Mouse (Mus musculus) right cerebral cortex, adult 2 months (tissue): ENCODE measurements around the gene Cfap74.
A peak's percentile ranks its signal among the peaks of the same experiment; 100 is the strongest.
"Not testable (repeated sequence)": the region's sequence is repeated elsewhere in the genome, so short reads cannot be mapped to it uniquely, and the experiment has no call there.

Source experiments
- DNase-seq, 2 experiments: peaks; one replicate each; pipeline ENCODE4 v3.0.0; 2021 to 2022; ENCODE audit warnings: low spot score in 2 of 2

Cfap74 gene

GRCm38 (mm10) chr4:155469590-155470262 is 60.7 kb downstream of the Cfap74 start:
- DNase-seq = no peak

DNA sequence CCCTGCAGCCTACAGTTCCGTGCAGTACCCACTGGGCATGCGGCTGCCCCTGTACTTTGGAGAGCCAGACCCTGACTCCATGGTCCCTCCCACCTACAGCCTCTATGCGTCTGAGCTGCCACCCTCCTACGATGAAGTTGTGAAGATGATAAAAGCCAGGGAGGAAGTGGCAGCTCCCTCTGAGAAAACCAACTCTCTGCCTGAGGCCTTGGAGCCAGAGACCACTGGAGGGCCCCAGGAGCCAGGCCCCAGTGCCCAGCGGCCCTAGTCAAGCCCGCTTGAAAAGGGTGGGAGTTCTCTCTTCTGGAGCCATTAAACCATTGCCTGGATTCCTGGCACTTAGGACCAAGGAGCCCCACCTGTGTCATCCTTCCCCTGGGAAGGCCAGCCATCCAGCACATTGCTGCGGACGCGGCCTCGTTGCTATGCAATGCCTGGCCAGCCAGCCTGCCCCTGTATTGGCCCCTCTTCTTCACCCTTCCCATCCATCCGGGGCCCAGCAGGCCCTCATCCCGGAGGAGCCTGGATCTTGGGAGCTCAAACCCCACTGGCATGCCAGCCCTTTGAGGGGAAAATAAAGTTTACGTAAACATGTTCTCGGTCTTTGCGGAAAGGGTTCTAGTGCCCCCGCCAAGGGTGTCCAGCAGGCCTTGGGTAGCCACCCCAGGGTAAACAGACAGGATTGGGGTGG is 61.4 kb downstream of the Cfap74 start:
- DNase-seq = no peak

- no peak for DNase-seq
Observed at GRCm38 (mm10) chr4:155470997-155471396, 62.0 kb downstream of the Cfap74 start.

DNA sequence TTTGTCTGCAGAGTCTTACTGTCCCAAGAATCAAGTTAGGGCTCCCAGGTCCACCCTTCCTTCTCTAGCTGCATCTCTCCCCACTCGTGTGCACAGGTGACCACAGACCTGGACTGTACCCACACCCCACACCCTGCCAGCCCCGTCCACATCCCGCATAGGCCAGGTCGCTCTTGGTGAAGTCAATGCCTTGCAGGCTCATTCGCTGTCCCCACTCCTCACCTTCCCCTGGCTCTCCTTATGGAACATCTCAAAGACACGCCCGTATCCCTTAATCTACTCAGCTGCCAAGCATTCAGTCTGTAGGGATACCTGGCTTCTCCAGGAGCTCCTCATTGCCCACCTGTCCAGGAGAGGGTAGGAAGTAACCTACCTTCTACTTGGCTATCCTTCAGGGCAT is 62.4 kb downstream of the Cfap74 start:
- no peak for DNase-seq

DNA sequence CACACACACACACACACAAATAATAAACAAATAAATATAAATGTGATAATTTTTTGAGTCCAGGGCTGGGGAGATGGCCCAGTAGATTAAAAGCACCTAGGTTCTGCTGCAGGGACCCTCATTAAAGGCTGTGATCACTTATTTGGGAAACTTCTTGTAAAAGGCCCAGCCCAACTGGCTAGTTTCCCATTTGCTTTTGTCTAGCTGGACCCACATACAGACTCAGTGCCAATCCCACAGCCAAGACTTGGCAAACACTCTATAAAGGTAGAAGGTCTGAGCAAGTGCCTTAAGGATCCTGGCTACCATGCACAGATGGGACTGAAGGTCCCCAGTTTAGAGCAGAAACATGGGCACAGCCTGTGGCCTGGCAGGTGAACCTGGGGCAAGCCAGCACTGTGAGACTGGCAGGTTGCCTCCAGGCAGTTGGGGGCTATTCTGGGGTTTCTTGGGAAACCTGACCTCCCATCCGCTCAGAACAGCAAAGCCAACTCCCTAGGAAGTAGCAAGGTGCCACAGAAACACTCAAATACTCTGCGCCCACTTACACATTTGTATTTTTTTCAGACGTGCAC is 63.8 kb downstream of the Cfap74 start:
- no peak for DNase-seq

- DNase-seq = no peak
Observed at GRCm38 (mm10) chr4:155473319-155473718, 64.3 kb downstream of the Cfap74 start.

- DNase-seq = not testable (repeated sequence)
Observed at GRCm38 (mm10) chr4:155473796-155474195, 64.8 kb downstream of the Cfap74 start.

- DNase-seq = peak; percentile 68 to 77
Observed at GRCm38 (mm10) chr4:155481381-155482124, 72.6 kb downstream of the Cfap74 start.

- DNase-seq = no peak
Observed at GRCm38 (mm10) chr4:155482125-155482480, 73.1 kb downstream of the Cfap74 start.

GRCm38 (mm10) chr4:155482733-155483540 is 73.9 kb downstream of the Cfap74 start:
- DNase-seq = no peak

GRCm38 (mm10) chr4:155485521-155485920 is 76.5 kb downstream of the Cfap74 start:
- no peak for DNase-seq

DNA sequence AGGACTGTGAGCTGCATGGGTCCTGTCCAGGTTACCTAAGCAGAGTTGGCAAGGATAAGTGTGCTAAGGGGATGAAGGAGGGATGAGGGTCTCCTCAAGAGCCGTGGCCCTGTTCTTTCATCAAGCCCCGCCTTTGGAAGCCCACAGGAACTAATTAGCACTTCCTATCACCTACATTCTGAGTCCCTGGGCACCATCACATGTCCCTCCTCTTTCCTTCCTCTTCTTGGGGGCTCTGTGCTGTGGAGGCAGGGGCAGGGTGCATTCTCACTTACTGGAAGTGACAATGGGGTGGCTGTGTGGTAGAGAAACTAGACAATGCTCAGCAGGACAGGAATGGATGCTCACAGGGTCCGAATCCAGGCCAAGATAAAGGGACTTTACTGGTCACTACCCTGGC is 78.8 kb downstream of the Cfap74 start:
- no peak for DNase-seq

- no peak for DNase-seq
Observed at GRCm38 (mm10) chr4:155488232-155489025, 79.4 kb downstream of the Cfap74 start.

DNA sequence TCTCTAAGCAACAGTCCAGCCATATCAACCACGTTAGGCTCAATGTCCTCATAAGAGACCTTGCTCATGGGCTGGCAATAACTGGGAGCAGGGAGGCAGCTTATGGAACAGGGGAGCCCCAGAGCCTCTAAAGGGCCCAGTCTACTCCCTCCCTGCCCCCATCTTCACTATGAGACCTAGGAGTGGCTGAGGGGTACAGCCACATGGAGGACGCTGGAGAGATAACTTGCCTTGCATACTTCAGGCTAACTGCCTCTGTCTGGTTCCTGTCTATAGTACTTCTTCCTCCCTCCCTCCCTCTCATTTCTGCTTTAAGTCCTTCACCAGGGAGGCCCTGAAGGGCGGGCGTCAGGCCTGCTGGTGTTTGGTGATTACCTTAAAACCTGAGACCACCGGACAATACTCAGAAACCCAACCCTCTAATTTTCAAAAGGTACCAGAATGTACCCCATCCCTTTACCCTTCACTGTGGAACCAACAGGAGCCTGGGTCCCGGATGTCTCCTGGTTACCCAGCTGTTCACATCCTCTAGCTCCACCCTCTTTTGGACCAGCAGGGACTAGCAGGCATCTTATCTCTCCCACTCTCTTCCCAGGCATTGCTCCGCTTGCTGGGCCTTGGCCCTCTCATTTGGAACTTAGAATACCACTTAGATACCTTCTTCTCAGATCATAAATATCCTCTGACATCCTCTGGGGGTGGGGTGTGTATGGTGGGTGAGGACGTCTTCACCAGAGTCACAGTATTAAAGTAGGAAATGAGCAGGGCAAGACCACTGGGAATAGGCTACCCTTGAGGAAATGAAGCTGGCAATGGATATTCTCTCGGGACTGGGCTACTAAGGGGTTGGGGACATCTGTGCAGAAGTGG is 80.3 kb downstream of the Cfap74 start:
- DNase-seq = no peak

GRCm38 (mm10) chr4:155490456-155490855 is 81.5 kb downstream of the Cfap74 start:
- DNase-seq = no peak

DNA sequence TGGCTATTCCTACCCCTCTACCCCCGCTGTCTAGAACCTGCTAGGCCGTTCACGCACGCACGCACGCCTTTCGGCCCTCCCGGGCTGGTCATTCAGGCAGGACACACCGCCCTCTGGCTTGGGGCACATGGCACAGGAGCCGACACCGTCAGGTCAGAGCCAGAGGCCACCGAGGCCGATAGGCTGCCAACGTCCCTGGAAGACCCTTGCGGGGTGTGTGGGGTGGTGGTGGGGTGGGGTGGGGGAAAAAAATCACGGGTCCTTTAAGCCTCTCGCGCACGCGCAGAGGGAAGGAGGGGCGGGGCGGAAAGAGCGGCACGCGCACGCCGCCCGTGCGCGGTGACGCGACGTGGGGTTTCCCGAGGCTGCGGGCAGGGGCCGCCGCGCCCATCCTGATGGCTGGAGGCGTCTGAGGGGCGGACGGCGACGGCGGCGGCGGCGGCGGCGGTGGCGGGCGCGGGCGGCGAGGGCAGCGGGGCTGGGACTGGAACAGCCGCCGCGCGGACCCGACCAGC is 82.1 kb downstream of the Cfap74 start, which contains the start of gene Gnb1:
Gene Gnb1, plus strand, starts transcription at position 372 of the 515 bp plus-strand sequence.
- peak; percentile 90 to 92 for DNase-seq

DNA sequence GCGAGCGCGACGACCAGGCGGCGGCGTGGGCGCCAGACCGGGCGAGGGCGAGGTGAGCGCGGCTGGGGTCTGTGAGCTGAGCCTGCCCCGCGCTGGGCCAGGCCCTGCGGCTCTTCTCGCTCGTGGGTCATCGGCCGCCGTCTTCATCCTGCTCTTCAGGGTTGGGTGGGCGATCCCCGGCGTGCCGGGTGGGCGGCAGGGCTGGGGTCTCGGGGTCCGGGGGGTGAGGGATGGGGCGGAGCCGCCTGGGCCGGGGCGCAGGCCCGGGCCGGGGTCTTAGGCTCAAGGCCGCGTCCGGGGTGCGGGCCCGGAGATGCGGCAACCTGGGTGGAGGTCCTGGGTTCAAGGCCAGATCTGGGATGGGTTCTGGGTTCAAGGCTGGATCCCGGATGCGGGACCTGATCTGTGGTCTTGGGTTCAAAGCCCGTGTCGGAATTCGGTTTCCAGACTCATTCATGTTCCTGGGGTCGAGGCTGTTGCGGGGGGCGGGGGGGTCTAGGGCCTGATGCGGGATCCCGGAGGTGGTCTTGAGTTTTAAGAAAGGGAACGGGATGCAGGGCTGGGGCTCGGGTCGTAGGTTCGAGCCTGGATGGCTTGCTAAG is 82.6 kb downstream of the Cfap74 start:
- DNase-seq = no peak

- peak; percentile 44 to 55 for DNase-seq
Observed at GRCm38 (mm10) chr4:155492131-155492633, 83.2 kb downstream of the Cfap74 start.

DNA sequence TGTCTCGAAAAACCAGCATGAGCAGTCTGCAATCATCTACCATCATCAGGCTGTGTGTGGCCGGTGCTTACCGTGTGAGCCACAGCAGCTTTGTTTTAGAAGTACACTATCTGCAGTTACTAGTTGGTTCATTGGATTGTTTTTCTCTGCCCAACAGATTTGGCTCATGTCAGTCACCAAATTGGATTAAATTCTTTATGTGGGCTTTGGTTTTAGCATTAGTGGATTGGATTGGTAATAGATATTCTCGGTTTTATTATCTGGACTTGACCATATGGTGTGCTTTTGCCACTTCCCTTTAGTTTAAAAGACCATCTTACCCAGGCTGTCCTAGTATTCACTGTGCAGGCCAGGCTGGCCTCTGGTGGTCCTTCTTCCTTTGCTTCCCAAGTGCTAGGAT is 85.9 kb downstream of the Cfap74 start:
- DNase-seq = no peak
